Mouse (Mus musculus): ENCODE results near the gene Sppl3. TPM values are rescaled to one million over a fixed set of nuclear protein-coding genes. Genes with fewer than 3 reads are reported as not detected.
"Not testable (repeated sequence)": the region's sequence is repeated elsewhere in the genome, so short reads cannot be mapped to it uniquely, and the experiment has no call there.

Gene Sppl3
- total RNA-seq, 2 experiments from 2014 or later = 85.2 to 87.0 TPM

DNA sequence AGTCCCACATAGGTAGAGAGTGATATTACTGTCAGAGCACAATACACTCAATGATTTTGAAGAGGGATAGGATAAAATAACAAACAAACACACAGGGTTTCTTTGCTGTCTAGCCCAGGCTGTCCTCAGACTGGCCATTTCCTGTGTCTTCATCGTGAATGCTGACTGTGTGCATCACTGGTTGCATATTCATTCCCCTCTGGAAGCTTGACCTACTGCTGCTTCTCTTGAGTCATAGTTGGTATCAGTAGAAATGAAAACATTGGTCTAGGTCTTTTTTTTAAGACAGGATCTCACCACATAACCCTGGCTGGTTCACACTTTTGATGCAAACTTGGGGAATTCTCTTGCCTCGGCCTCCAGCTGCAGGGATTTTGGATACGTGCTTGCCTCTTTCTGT, 58.7 kb downstream of the Sppl3 start:
- no peak overlapping the region for H3K27ac ChIP-seq
- no peak for DNase-seq (ENCODE audit: extremely low spot score in 1 of 2, low spot score in 2 of 2)
- intact Hi-C loops (cut with DNase I) = loop anchor here (5.0 kb wide), 1 partner anchor 42 kb away; no protein-coding TSS in a partner anchor
- TF ChIP-seq CTCF (IDR thresholded peaks at IDR 0.05) = no peak
- H3K4me3 ChIP-seq = no peak overlapping the region

DNA sequence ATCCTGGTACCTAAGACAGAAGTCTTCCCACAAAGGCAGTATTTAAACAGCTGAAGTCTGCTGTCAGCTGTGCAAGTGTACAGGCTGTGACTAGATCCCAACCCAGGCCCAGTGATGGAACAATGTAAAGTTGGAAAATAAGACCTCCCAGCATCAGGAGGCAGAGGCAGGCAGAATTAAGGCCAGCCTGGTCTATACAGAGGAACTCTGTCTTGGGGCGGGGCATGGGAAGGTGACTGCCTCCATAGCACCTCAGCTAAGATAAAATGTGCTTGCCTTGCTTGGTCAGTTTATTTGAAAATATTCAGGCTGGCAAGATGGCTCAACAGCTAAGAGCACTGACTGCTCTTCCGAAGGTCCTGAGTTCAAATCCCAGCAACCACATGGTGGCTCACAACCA, 59.5 kb downstream of the Sppl3 start:
- no peak for TF ChIP-seq CTCF (IDR thresholded peaks at IDR 0.05)

GRCm38 (mm10) chr5:115071096-115071901, 60.4 kb downstream of the Sppl3 start:
- DNase-seq (ENCODE audit: extremely low spot score in 1 of 2, low spot score in 2 of 2) = no peak
- no peak for TF ChIP-seq CTCF (IDR thresholded peaks at IDR 0.05)
- no peak overlapping the region for H3K27ac ChIP-seq
- H3K4me3 ChIP-seq = no peak overlapping the region
- intact Hi-C loops (cut with DNase I) = no loop called here

More for the DNA sequence above, 59.5 kb downstream of the Sppl3 start:
- Histone ChIP-seq H3K4me3 (no peak overlapping the region), H3K27ac (no peak overlapping the region)
- DNase-seq (ENCODE audit: extremely low spot score in 1 of 2, low spot score in 2 of 2) = no peak
- intact Hi-C loops (cut with DNase I) = no loop called here

- peak overlapping the region; percentile 59 for H3K27ac ChIP-seq
- no peak for TF ChIP-seq CTCF (IDR thresholded peaks at IDR 0.05)
- peak; percentile 34 to 51 for DNase-seq (ENCODE audit: extremely low spot score in 1 of 2, low spot score in 2 of 2)
- H3K4me3 ChIP-seq = no peak overlapping the region
- intact Hi-C loops (cut with DNase I) = no loop called here
These were observed 61.2 kb downstream of the Sppl3 start for GRCm38 (mm10) chr5:115072143-115072542.

DNA sequence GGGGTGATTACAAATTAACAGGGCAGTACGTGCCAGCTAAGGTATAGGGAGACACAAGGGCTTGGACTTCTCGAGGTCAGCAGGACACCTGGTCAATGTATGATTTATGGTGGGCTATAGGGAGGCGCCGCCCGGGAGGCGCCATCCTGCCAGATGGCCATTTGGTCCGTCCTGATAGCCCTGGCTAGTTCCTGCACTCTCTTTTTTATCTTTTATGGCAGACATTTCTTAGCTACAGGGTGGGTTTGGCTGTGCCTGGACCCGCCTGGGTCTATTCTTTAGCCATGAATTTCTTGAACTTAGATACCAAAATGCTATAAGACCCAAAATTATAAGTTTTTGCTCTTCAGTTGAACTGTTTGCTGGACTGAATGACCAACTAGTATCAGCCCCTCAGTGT, 62.4 kb downstream of the Sppl3 start:
- intact Hi-C loops (cut with DNase I); H3K4me3 ChIP-seq; H3K27ac ChIP-seq; DNase-seq (ENCODE audit: extremely low spot score in 1 of 2, low spot score in 2 of 2): not testable (repeated sequence)

DNA sequence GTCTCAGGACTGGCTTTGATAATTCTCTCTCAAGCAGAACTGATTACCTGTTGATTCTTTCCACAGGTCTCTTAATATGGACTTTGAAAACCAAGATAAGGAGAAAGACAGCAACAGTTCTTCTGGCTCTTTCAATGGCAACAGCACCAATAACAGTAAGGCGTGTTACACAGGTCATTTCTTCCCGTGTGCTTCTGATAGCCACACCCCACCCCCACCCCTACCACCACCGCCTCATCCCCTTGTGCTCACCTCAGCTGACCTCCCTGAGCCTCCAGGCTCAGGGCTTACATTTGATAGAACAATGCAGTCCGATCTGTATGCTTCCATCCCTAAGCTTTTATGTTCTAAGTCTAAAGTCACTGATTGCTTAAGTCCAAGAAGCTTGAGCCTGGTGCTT, 63.8 kb downstream of the Sppl3 start:
- intact Hi-C loops (cut with DNase I) = no loop called here
- no peak for DNase-seq (ENCODE audit: extremely low spot score in 1 of 2, low spot score in 2 of 2)
- TF ChIP-seq CTCF (IDR thresholded peaks at IDR 0.05) = no peak
- H3K27ac ChIP-seq = no peak overlapping the region
- no peak overlapping the region for H3K4me3 ChIP-seq

DNA sequence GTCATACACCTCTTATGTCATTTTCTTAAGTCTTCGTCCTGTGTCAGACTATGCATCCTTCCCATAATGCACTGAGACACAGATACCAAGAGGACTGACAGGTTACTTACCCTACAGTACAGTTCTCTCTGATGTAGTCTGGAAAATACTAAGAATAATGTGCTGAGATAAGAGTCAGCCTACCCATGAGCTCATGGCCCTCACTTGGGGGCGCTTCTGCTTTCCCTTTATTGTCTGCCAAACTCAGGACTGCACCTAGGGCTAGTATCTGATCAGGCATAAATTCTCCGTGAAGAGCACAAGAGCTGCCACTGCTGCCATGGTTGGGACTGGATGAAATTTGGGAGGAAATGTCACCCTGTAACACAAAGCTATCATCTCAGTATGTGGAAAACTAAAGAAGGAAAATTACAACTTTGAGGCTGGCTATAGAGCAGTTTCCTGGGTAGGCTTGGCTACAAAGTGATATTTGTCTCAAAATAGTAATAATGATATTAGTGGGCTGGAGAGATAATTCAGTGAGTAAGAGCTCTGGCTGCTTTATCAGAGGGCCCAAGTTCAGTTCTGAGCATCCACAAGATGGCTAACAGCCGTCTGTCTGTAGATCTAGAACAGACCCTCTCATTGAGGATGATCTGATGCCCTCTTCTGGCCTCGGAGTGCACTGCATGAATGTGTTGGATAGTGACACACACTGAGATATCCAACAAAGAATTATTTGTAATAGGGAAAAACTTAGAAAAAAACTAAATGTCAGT, 65.4 kb downstream of the Sppl3 start:
- peak; percentile 42 to 49 for DNase-seq (ENCODE audit: extremely low spot score in 1 of 2, low spot score in 2 of 2)
- no peak overlapping the region for H3K27ac ChIP-seq
- intact Hi-C loops (cut with DNase I) = loop anchor here (1.0 to 2.0 kb wide), 2 partner anchors 64 to 97 kb away; no protein-coding TSS in a partner anchor
- peak; percentile 74 for TF ChIP-seq CTCF (IDR thresholded peaks at IDR 0.05)
- H3K4me3 ChIP-seq = no peak overlapping the region

DNA sequence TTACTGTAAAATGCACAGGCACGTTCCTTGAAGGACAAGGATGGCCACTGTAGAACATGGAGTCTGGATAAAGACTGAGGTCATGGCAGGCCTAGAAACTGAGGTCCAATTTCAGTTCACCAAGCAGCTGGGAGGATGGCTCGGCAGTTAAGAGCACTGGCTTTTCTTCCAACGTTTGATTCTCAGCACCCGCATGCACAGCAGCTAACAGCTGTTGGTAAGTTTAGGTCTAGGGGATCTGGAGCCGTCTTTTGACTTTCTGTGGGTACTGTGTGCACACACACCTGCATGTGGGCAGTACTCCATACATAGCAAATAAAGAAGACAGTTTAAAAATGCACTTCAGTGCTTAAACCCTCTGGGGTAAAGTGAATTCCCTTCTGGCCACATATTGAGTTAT, 70.7 kb downstream of the Sppl3 start:
- Histone ChIP-seq H3K4me3 (no peak overlapping the region), H3K27ac (no peak overlapping the region)
- TF ChIP-seq CTCF (IDR thresholded peaks at IDR 0.05) = no peak
- intact Hi-C loops (cut with DNase I) = no loop called here
- no peak for DNase-seq (ENCODE audit: extremely low spot score in 1 of 2, low spot score in 2 of 2)

DNA sequence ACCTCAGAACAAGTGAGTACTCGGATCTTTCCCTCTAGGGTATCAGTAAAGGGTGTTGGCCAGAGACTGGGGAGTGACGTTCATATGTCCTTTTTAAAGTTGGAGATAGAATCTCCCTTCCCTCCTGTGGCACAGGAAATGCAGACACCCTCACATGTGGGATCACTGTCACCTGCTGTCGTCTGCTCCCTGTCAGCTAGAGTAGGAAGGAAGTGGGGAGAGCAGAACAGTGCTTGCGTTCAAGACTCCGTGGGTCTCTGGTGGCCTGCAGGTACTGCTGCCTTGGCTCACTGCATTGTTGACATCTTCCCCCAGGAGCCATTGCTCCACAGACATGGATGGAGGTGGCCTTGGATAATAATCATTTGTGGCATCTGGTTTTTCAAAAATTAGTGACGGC, 72.6 kb downstream of the Sppl3 start:
- intact Hi-C loops (cut with DNase I) = no loop called here
- TF ChIP-seq CTCF (IDR thresholded peaks at IDR 0.05) = no peak
- Histone ChIP-seq H3K4me3 (no peak overlapping the region), H3K27ac (no peak overlapping the region)
- no peak for DNase-seq (ENCODE audit: extremely low spot score in 1 of 2, low spot score in 2 of 2)

GRCm38 (mm10) chr5:115085675-115086074, 74.7 kb downstream of the Sppl3 start:
- intact Hi-C loops (cut with DNase I) = no loop called here
- Histone ChIP-seq H3K27ac (no peak overlapping the region), H3K4me3 (no peak overlapping the region)
- TF ChIP-seq CTCF (IDR thresholded peaks at IDR 0.05) = no peak
- DNase-seq (ENCODE audit: extremely low spot score in 1 of 2, low spot score in 2 of 2) = no peak

- no peak for DNase-seq (ENCODE audit: extremely low spot score in 1 of 2, low spot score in 2 of 2)
- no peak overlapping the region for H3K4me3 ChIP-seq
- H3K27ac ChIP-seq = no peak overlapping the region
- intact Hi-C loops (cut with DNase I) = no loop called here
- peak; percentile 26 for TF ChIP-seq CTCF (IDR thresholded peaks at IDR 0.05)
These were observed 78.8 kb downstream of the Sppl3 start for GRCm38 (mm10) chr5:115089592-115090268.

- TF ChIP-seq CTCF (IDR thresholded peaks at IDR 0.05) = no peak
- Histone ChIP-seq H3K27ac (no peak overlapping the region), H3K4me3 (no peak overlapping the region)
- no peak for DNase-seq (ENCODE audit: extremely low spot score in 1 of 2, low spot score in 2 of 2)
- intact Hi-C loops (cut with DNase I) = no loop called here
These were observed 80.1 kb downstream of the Sppl3 start for GRCm38 (mm10) chr5:115091015-115091414.

Measured in left cerebral cortex, adult 2 months (tissue).